Mouse (Mus musculus): ENCODE results near the gene A730071L15Rik. TPM values are rescaled to one million over a fixed set of nuclear protein-coding genes. Genes with fewer than 3 reads are reported as not detected.

Gene A730071L15Rik
- polyA plus RNA-seq, 1 experiment, result 0.11 TPM

- no peak for DNase-seq
- no peaks in the 10 kb centered on the region for H3K4me1 ChIP-seq (ENCODE audit: control insufficient read depth, insufficient read depth, low read length)
- H3K4me3 ChIP-seq (replicated peaks; ENCODE audit: extremely low read depth, low read depth, low read length), result no peak within 1 kb of the TSS
- TF ChIP-seq POLR2A (IDR thresholded peaks at IDR 0.05; ENCODE audit: borderline replicate concordance, extremely low read depth, low read depth, low read length), result no peak
- no peak for TF ChIP-seq CTCF (IDR thresholded peaks at IDR 0.05; ENCODE audit: insufficient read depth, low read length)
- 65% methylated on average over 7 of the region's 7 CpGs for WGBS
Measured at GRCm38 (mm10) chr11:6230012-6230411, 30.2 kb downstream of the A730071L15Rik start, which contains the start of gene Npc1l1. TSS of gene Npc1l1 (minus strand) at chr11:6230143.

GRCm38 (mm10) chr11:6233025-6233424 is 33.2 kb downstream of the A730071L15Rik start:
- DNase-seq, result no peak
- no peak for TF ChIP-seq POLR2A (IDR thresholded peaks at IDR 0.05; ENCODE audit: borderline replicate concordance, extremely low read depth, low read depth, low read length)
- TF ChIP-seq CTCF (IDR thresholded peaks at IDR 0.05; ENCODE audit: insufficient read depth, low read length), result no peak
- WGBS, result 81% methylated on average over 4 of the region's 4 CpGs
- Histone ChIP-seq H3K4me3 (replicated peaks; ENCODE audit: extremely low read depth, low read depth, low read length) (no peak overlapping the region), H3K4me1 (ENCODE audit: control insufficient read depth, insufficient read depth, low read length) (no peaks in the 10 kb centered on the region)

GRCm38 (mm10) chr11:6244707-6245106 is 44.9 kb downstream of the A730071L15Rik start:
- no peaks in the 10 kb centered on the region for H3K4me1 ChIP-seq (ENCODE audit: control insufficient read depth, insufficient read depth, low read length)
- H3K4me3 ChIP-seq (replicated peaks; ENCODE audit: extremely low read depth, low read depth, low read length), result no peak overlapping the region
- TF ChIP-seq POLR2A (IDR thresholded peaks at IDR 0.05; ENCODE audit: borderline replicate concordance, extremely low read depth, low read depth, low read length), result no peak
- TF ChIP-seq CTCF (IDR thresholded peaks at IDR 0.05; ENCODE audit: insufficient read depth, low read length), result no peak
- no peak for DNase-seq
- WGBS, result 46% methylated on average over 19 of the region's 19 CpGs

Other genes with a start within 250 kb of the A730071L15Rik start
- 0.98 and 1.3 TPM in 2 replicates for gene Gck, start 249.9 kb upstream of the A730071L15Rik start, polyA plus RNA-seq (2012; rRNA removed)
- 42.8 and 70.1 TPM in 2 replicates for gene Ykt6, start 244.3 kb upstream of the A730071L15Rik start, polyA plus RNA-seq (2012; rRNA removed)
- gene Camk2b, start 133.7 kb upstream of the A730071L15Rik start, polyA plus RNA-seq (2012; rRNA removed), result 13.8 and 17.8 TPM in 2 replicates
- 29.4 and 52.9 TPM in 2 replicates for gene Nudcd3, start 386 bp downstream of the A730071L15Rik start, polyA plus RNA-seq (2012; rRNA removed)
- 0.09 and 0.34 TPM in 2 replicates for gene Npc1l1, start 30.1 kb downstream of the A730071L15Rik start, polyA plus RNA-seq (2012; rRNA removed)
- gene Ddx56, start 67.7 kb downstream of the A730071L15Rik start, polyA plus RNA-seq (2012; rRNA removed), result 20.1 and 25.2 TPM in 2 replicates
- 87.0 and 111 TPM in 2 replicates for gene Tmed4, start 74.8 kb downstream of the A730071L15Rik start, polyA plus RNA-seq (2012; rRNA removed)
- 129 and 181 TPM in 2 replicates for gene Ogdh, start 91.6 kb downstream of the A730071L15Rik start, polyA plus RNA-seq (2012; rRNA removed)
- gene Zmiz2, start 189.0 kb downstream of the A730071L15Rik start, polyA plus RNA-seq (2012; rRNA removed), result 50.3 and 58.5 TPM in 2 replicates
- 407 and 532 TPM in 2 replicates for gene Ppia, start 215.4 kb downstream of the A730071L15Rik start, polyA plus RNA-seq (2012; rRNA removed)
- 39.1 and 51.4 TPM in 2 replicates for gene H2afv, start 244.4 kb downstream of the A730071L15Rik start, polyA plus RNA-seq (2012; rRNA removed)

Measured in lung, adult 2 months (tissue).